Mouse (Mus musculus): ENCODE data around the gene Vamp3.

- TF ChIP-seq POLR2AphosphoS5 (IDR thresholded peaks at IDR 0.05; ENCODE audit: borderline replicate concordance, low read depth, low read length) (no peak), UBTF (IDR thresholded peaks at IDR 0.05; ENCODE audit: borderline replicate concordance, insufficient read depth, low read depth, low read length) (no peak), EP300 (IDR thresholded peaks at IDR 0.05; ENCODE audit: low read depth in 1 of 2, low read length in 2 of 2) (no peak), POLR2A (IDR thresholded peaks at IDR 0.05; ENCODE audit: control insufficient read depth in 1 of 2, insufficient read depth in 1 of 2, low read depth in 1 of 2, low read length in 2 of 2, poor library complexity in 1 of 2) (no peak), TCF12 (IDR thresholded peaks at IDR 0.05; ENCODE audit: low read depth, low read length) (no peak), HCFC1 (IDR thresholded peaks at IDR 0.05; ENCODE audit: low read depth, low read length) (no peak), ZC3H11A (IDR thresholded peaks at IDR 0.05; ENCODE audit: low read depth, low read length) (no peak), CTCF (IDR thresholded peaks at IDR 0.05 in 2 of 3, conservative IDR thresholded peaks at IDR 0.05 in 1 of 3; ENCODE audit: control insufficient read depth in 1 of 3, insufficient read depth in 1 of 3, low read depth in 2 of 3, low read length in 3 of 3, poor library complexity in 1 of 3, severe bottlenecking in 1 of 3) (no peak), JUND (IDR thresholded peaks at IDR 0.05; ENCODE audit: low read depth, low read length) (no peak), KAT2A (conservative IDR thresholded peaks at IDR 0.05; ENCODE audit: low read depth, low read length) (no peak), POLR2AphosphoS2 (IDR thresholded peaks at IDR 0.05; ENCODE audit: low read length) (no peak), CHD2 (IDR thresholded peaks at IDR 0.05; ENCODE audit: low read length) (no peak), GATA1 (IDR thresholded peaks at IDR 0.05; ENCODE audit: low read depth, low read length) (no peak)
These were observed 56.4 kb downstream of the Vamp3 start for GRCm38 (mm10) chr4:151001397-151001796.

All from MEL (cell line).